Mouse (Mus musculus) hindbrain, embryonic 14.5 days (tissue): ENCODE results near the gene Ggt7. TPM values are rescaled to one million over a fixed set of nuclear protein-coding genes. Genes with fewer than 3 reads are reported as not detected.

Source experiments
- ATAC-seq: fragments of 200-750 bp; cut with Nextera tagmentation; 2 replicates; pipeline ENCODE4 v1.8.0; 2017; ENCODE audit warnings: moderate number of reproducible peaks, mild to moderate bottlenecking, moderate TSS enrichment, moderate library complexity; ENCODE audit not compliant: low FRiP score
- DNase-seq: peaks from one replicate; pipeline ENCODE4 v3.0.0-alpha.2; 2015; ENCODE audit warnings: low spot score
- H3K27ac ChIP-seq: fragments of 300-500 bp; sonication (generic); 2 replicates; pipeline ENCODE4 v1.5.1; 2014; ENCODE audit warnings: mild to moderate bottlenecking, moderate library complexity
- H3K27me3 ChIP-seq: fragments of 300-500 bp; sonication (generic); 2 replicates; pipeline ENCODE4 v1.6.1; 2014; ENCODE audit warnings: mild to moderate bottlenecking, low read length, mixed read lengths; ENCODE audit not compliant: control insufficient read depth, insufficient read depth
- H3K36me3 ChIP-seq: fragments of 300-500 bp; sonication (generic); replicated peaks from 2 replicates; pipeline ENCODE4 v1.6.1; 2014; ENCODE audit not compliant: control insufficient read depth, insufficient read depth
- H3K4me1 ChIP-seq: fragments of 300-500 bp; sonication (generic); replicated peaks from 2 replicates; pipeline ENCODE4 v1.6.1; 2014; ENCODE audit warnings: antibody characterized with exemption, low read length, mixed read lengths; ENCODE audit not compliant: control insufficient read depth, insufficient read depth
- H3K4me2 ChIP-seq: fragments of 300-500 bp; sonication (generic); replicated peaks from 2 replicates; pipeline ENCODE4 v1.6.1; 2014; ENCODE audit warnings: mild to moderate bottlenecking, moderate library complexity
- H3K4me3 ChIP-seq: fragments of 300-500 bp; sonication (generic); replicated peaks from 2 replicates; pipeline ENCODE4 v1.5.1; 2014; ENCODE audit warnings: mild to moderate bottlenecking, low read length
- H3K9ac ChIP-seq: fragments of 300-500 bp; sonication (generic); 2 replicates; pipeline ENCODE4 v1.6.1; 2014
- H3K9me3 ChIP-seq: fragments of 300-500 bp; sonication (generic); 2 replicates; pipeline ENCODE4 v1.6.1; 2016; ENCODE audit warnings: low read length; ENCODE audit not compliant: control insufficient read depth
- WGBS: fragments of 180-500 bp; shearing (Covaris S2); extraction: QIAGEN DNeasy Blood & Tissue Kit; methylation state at CpG from one replicate; pipeline ENCODE4 v1.1.7; 2014; 5-methylcytosine and 5-hydroxymethylcytosine counted together
- polyA plus RNA-seq: library from polyadenylated mRNA; unstranded; fragments of >200 nt; fragmentation: Nextera tagmentation; extraction: Ambion mirVana; gene quantifications from 2 replicates; pipeline ENCODE4 v1.2.1, GENCODE M21; 2014

Ggt7 gene
- polyA plus RNA-seq, 1 experiment from 2014 or later: 48.5 TPM

- H3K27me3 ChIP-seq: no peaks in the 10 kb centered on the region
- H3K27ac ChIP-seq: peak overlapping the region; percentile 79
- peak overlapping the region; percentile 70 for H3K4me3 ChIP-seq
- H3K4me1 ChIP-seq: peaks cover 35% of the 10 kb centered on the region
- WGBS: 2% methylated on average over 22 of the region's 23 CpGs
- peaks cover 5% of the 10 kb centered on the region; the same call in 1 of the 2 replicates for H3K36me3 ChIP-seq
- ATAC-seq (peak; percentile 42; the same call in 1 of the 2 replicates), DNase-seq (peak; percentile 75)
- peak overlapping the region; percentile 75 for H3K4me2 ChIP-seq
- H3K9me3 ChIP-seq: no peaks in the 10 kb centered on the region
- peak overlapping the region; percentile 89 for H3K9ac ChIP-seq
These were observed 3.4 kb downstream of the Ggt7 start for GRCm38 (mm10) chr2:155514666-155515065.

- H3K27ac ChIP-seq: no peak overlapping the region
- no peak for ATAC-seq
- H3K4me1 ChIP-seq: peaks cover 29% of the 10 kb centered on the region
- no peak for DNase-seq
- peak overlapping the region; percentile 75 for H3K4me2 ChIP-seq
- H3K9ac ChIP-seq: peak overlapping the region; percentile 89
- peak overlapping the region; percentile 70 for H3K4me3 ChIP-seq
- no peaks in the 10 kb centered on the region for H3K9me3 ChIP-seq
- peaks cover 5% of the 10 kb centered on the region; the same call in 1 of the 2 replicates for H3K36me3 ChIP-seq
- no peaks in the 10 kb centered on the region for H3K27me3 ChIP-seq
- 64% methylated on average over 5 of the region's 5 CpGs for WGBS
These were observed 4.5 kb downstream of the Ggt7 start for GRCm38 (mm10) chr2:155513543-155513942.

- Histone ChIP-seq H3K36me3 (peaks cover 5% of the 10 kb centered on the region; the same call in 1 of the 2 replicates), H3K9ac (peak overlapping the region; percentile 89; the same call in 1 of the 2 replicates), H3K4me1 (peaks cover 28% of the 10 kb centered on the region), H3K4me3 (no peak overlapping the region), H3K27ac (no peak overlapping the region), H3K4me2 (peak overlapping the region; percentile 75), H3K9me3 (no peaks in the 10 kb centered on the region), H3K27me3 (no peaks in the 10 kb centered on the region)
- ATAC-seq (no peak), DNase-seq (no peak)
- 64% methylated on average over 4 of the region's 4 CpGs for WGBS
These were observed 5.6 kb downstream of the Ggt7 start for GRCm38 (mm10) chr2:155512479-155512878.

- no peak overlapping the region for H3K4me2 ChIP-seq
- no peaks in the 10 kb centered on the region for H3K9me3 ChIP-seq
- H3K9ac ChIP-seq: no peak overlapping the region
- peaks cover 6% of the 10 kb centered on the region for H3K4me1 ChIP-seq
- 80% methylated on average over 10 of the region's 10 CpGs for WGBS
- no peak for DNase-seq
- peaks cover 41% of the 10 kb centered on the region for H3K36me3 ChIP-seq
- H3K27ac ChIP-seq: no peak overlapping the region
- no peaks in the 10 kb centered on the region for H3K27me3 ChIP-seq
- ATAC-seq: no peak
- H3K4me3 ChIP-seq: no peak overlapping the region
These were observed 10.1 kb downstream of the Ggt7 start for GRCm38 (mm10) chr2:155507721-155508470.

- no peaks in the 10 kb centered on the region for H3K27me3 ChIP-seq
- no peak for DNase-seq
- no peak overlapping the region for H3K27ac ChIP-seq
- no peak overlapping the region for H3K9ac ChIP-seq
- H3K4me1 ChIP-seq: no peaks in the 10 kb centered on the region; the same call in 1 of the 2 replicates
- H3K4me3 ChIP-seq: no peak overlapping the region
- peaks cover 53% of the 10 kb centered on the region for H3K36me3 ChIP-seq
- H3K9me3 ChIP-seq: no peaks in the 10 kb centered on the region
- ATAC-seq: no peak
- WGBS: 90% methylated on average over 9 of the region's 9 CpGs
- H3K4me2 ChIP-seq: no peak overlapping the region
These were observed 12.2 kb downstream of the Ggt7 start for GRCm38 (mm10) chr2:155505811-155506210.

GRCm38 (mm10) chr2:155504440-155505355 lies 13.3 kb downstream of the Ggt7 start:
- no peak overlapping the region for H3K27ac ChIP-seq
- peaks cover 62% of the 10 kb centered on the region for H3K36me3 ChIP-seq
- no peaks in the 10 kb centered on the region for H3K27me3 ChIP-seq
- no peaks in the 10 kb centered on the region for H3K9me3 ChIP-seq
- H3K4me1 ChIP-seq: no peaks in the 10 kb centered on the region; the same call in 1 of the 2 replicates
- no peak for ATAC-seq
- DNase-seq: no peak
- H3K4me2 ChIP-seq: no peak overlapping the region
- no peak overlapping the region for H3K4me3 ChIP-seq
- H3K9ac ChIP-seq: no peak overlapping the region
- 66% methylated on average over 13 of the region's 13 CpGs for WGBS

- no peak overlapping the region for H3K9ac ChIP-seq
- no peak for ATAC-seq
- H3K4me2 ChIP-seq: no peak overlapping the region
- H3K36me3 ChIP-seq: peaks cover 83% of the 10 kb centered on the region
- H3K27ac ChIP-seq: no peak overlapping the region
- H3K4me3 ChIP-seq: no peak overlapping the region
- H3K27me3 ChIP-seq: no peaks in the 10 kb centered on the region
- H3K9me3 ChIP-seq: no peaks in the 10 kb centered on the region
- WGBS: 83% methylated on average over 7 of the region's 7 CpGs
- H3K4me1 ChIP-seq: no peaks in the 10 kb centered on the region; the same call in 1 of the 2 replicates
- no peak for DNase-seq
These were observed 15.4 kb downstream of the Ggt7 start for GRCm38 (mm10) chr2:155502596-155502995.

GRCm38 (mm10) chr2:155490998-155491397 lies 27.0 kb downstream of the Ggt7 start:
- Histone ChIP-seq H3K4me3 (no peak overlapping the region), H3K9ac (no peak overlapping the region), H3K36me3 (peaks cover 55% of the 10 kb centered on the region), H3K27me3 (no peaks in the 10 kb centered on the region), H3K4me1 (no peaks in the 10 kb centered on the region), H3K27ac (no peak overlapping the region), H3K9me3 (no peaks in the 10 kb centered on the region), H3K4me2 (no peak overlapping the region)
- WGBS: 95% methylated on average over 6 of the region's 6 CpGs
- ATAC-seq (no peak), DNase-seq (no peak)

GRCm38 (mm10) chr2:155482021-155482420 lies 36.0 kb downstream of the Ggt7 start:
- H3K4me1 ChIP-seq: no peaks in the 10 kb centered on the region
- H3K27me3 ChIP-seq: no peaks in the 10 kb centered on the region
- no peaks in the 10 kb centered on the region for H3K9me3 ChIP-seq
- DNase-seq (peak; percentile 74), ATAC-seq (no peak)
- 41% methylated on average over 3 of the region's 3 CpGs for WGBS
- no peak overlapping the region for H3K4me2 ChIP-seq
- no peak overlapping the region for H3K9ac ChIP-seq
- H3K4me3 ChIP-seq: no peak overlapping the region
- no peak overlapping the region for H3K27ac ChIP-seq
- no peaks in the 10 kb centered on the region for H3K36me3 ChIP-seq
